Mouse (Mus musculus): ENCODE measurements around the gene Tmc7. TPM values are rescaled to one million over a fixed set of nuclear protein-coding genes. Genes with fewer than 3 reads are reported as not detected.

Gene Tmc7
- total RNA-seq, 1 experiment: 2.9 TPM

DNA sequence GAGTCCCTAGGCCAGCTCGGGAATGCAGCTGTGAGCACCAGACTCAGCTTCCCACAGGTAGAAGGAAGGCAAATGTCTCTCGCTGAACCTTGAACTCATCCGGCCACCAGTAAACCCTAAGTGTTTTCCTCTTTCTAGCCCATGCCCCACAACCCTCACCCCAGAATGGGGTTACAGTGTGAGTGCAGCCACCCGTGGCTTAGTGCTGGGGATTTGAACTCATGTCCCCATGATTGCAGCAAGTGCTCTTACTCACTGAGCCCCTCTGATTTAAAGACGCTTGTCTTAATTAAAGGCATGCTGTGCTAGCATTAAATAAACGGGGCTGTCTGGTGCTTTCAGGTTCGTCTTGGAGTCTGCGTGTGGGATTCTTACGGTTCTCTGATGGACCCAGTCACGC lies 10.1 kb upstream of the Tmc7 start:
- TF ChIP-seq ZNF384 (IDR thresholded peaks at IDR 0.05; ENCODE audit: low read depth, low read length) (no peak), ZC3H11A (IDR thresholded peaks at IDR 0.05; ENCODE audit: borderline replicate concordance, low read depth, low read length) (no peak), MAFK (IDR thresholded peaks at IDR 0.05; ENCODE audit: insufficient read depth, low read depth, low read length) (no peak), CHD2 (IDR thresholded peaks at IDR 0.05; ENCODE audit: low read depth, low read length) (no peak), HCFC1 (IDR thresholded peaks at IDR 0.05; ENCODE audit: borderline replicate concordance, insufficient read depth, low read length) (no peak)
- H3K9ac ChIP-seq (ENCODE audit: insufficient read depth, low read depth, low read length, poor library complexity, severe bottlenecking): peak overlapping the region; percentile 17
- no peaks in the 10 kb centered on the region; the same call in 1 of the 2 replicates for H3K36me3 ChIP-seq (ENCODE audit: control insufficient read depth, insufficient read depth, low read length, poor library complexity, severe bottlenecking)
- DNase-seq (ENCODE audit: low read depth, low spot score): no peak
- no peaks in the 10 kb centered on the region for H3K9me3 ChIP-seq (ENCODE audit: control insufficient read depth, insufficient read depth, low read depth, low read length)
- H3K27ac ChIP-seq (ENCODE audit: insufficient read depth, low read depth, low read length, poor library complexity, severe bottlenecking): no peak overlapping the region
- peak overlapping the region; percentile 35 to 50 for H3K4me3 ChIP-seq (ENCODE audit: insufficient read depth in 1 of 2, low read depth in 1 of 2, low read length in 2 of 2, poor library complexity in 1 of 2, severe bottlenecking in 1 of 2)
- H3K4me1 ChIP-seq (ENCODE audit: control insufficient read depth in 2 of 2, insufficient read depth in 2 of 2, low read length in 2 of 2, poor library complexity in 1 of 2): peaks cover 19 to 26% of the 10 kb centered on the region in 2 experiments
- in situ Hi-C loops (cut with MboI; ENCODE audit: low sequenced_read_pairs in 2 of 2, unreplicated experiment in 2 of 2): loop anchor here (10.0 to 25.0 kb wide), 2 partner anchors 100 to 282 kb away; no protein-coding TSS in a partner anchor

DNA sequence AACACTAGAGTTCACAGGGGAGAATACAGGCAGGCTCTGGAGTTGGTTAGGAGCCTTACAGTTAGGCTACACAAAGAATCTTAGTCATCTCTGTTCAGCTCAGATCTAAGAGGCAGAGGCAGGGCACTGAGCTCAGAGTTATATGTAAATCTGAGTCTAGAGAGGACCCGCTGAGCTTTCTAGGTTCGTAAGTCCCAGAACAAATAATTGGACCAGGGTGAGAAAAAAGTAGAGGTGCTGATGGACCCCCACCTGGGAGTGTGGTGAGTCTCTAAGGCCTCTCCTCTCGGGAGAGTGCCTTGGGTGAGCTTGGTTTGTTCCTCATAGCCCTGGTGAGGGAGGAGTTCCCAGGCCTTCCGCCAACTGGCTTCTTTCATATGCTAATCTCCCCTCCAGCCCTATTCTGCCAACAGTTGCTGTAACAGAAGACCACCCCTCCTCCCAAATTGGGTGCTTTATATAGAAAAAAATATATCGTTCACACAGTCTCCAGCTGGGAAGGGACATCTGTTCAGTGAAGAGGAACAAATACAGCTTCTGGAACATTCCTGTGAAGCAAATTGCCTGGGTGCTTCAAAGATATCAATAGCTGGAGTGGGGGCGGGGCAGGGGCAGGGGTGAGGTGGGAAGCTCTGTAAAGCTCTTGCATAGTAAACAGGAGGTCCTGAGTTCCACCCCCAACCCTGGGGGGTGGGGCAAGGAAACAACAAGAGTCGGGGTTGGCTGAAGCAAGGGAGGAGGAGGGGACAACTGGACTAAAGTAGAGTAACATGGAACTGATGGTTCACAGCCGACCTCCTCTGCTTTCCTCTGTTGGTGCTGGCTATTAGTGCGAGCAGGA lies 9.3 kb upstream of the Tmc7 start:
- Histone ChIP-seq H3K9me3 (ENCODE audit: control insufficient read depth, insufficient read depth, low read depth, low read length) (no peaks in the 10 kb centered on the region), H3K4me1 (ENCODE audit: control insufficient read depth in 2 of 2, insufficient read depth in 2 of 2, low read length in 2 of 2, poor library complexity in 1 of 2) (peaks cover 19 to 26% of the 10 kb centered on the region in 2 experiments), H3K9ac (ENCODE audit: insufficient read depth, low read depth, low read length, poor library complexity, severe bottlenecking) (peak overlapping the region; percentile 17; the same call in 1 of the 2 replicates), H3K27ac (ENCODE audit: insufficient read depth, low read depth, low read length, poor library complexity, severe bottlenecking) (peak overlapping the region; percentile 73), H3K36me3 (ENCODE audit: control insufficient read depth, insufficient read depth, low read length, poor library complexity, severe bottlenecking) (no peaks in the 10 kb centered on the region; the same call in 1 of the 2 replicates), H3K4me3 (ENCODE audit: insufficient read depth in 1 of 2, low read depth in 1 of 2, low read length in 2 of 2, poor library complexity in 1 of 2, severe bottlenecking in 1 of 2) (peak overlapping the region; percentile 35 to 53)
- no peak for TF ChIP-seq HCFC1 (IDR thresholded peaks at IDR 0.05; ENCODE audit: borderline replicate concordance, insufficient read depth, low read length)
- TF ChIP-seq ZC3H11A (IDR thresholded peaks at IDR 0.05; ENCODE audit: borderline replicate concordance, low read depth, low read length): no peak
- TF ChIP-seq CHD2 (IDR thresholded peaks at IDR 0.05; ENCODE audit: low read depth, low read length): peak; percentile 64; the same call in 1 of the 2 replicates
- TF ChIP-seq MAFK (IDR thresholded peaks at IDR 0.05; ENCODE audit: insufficient read depth, low read depth, low read length): 0 out of 2 replicates have a peak, but pooled peaks have one; percentile 14
- 0 out of 2 replicates have a peak, but pooled peaks have one; percentile 56 for TF ChIP-seq ZNF384 (IDR thresholded peaks at IDR 0.05; ENCODE audit: low read depth, low read length)
- in situ Hi-C loops (cut with MboI; ENCODE audit: low sequenced_read_pairs in 2 of 2, unreplicated experiment in 2 of 2): loop anchor here (10.0 to 25.0 kb wide), 2 partner anchors 101 to 281 kb away; no protein-coding TSS in a partner anchor
- peak; percentile 98 for DNase-seq (ENCODE audit: low read depth, low spot score)

DNA sequence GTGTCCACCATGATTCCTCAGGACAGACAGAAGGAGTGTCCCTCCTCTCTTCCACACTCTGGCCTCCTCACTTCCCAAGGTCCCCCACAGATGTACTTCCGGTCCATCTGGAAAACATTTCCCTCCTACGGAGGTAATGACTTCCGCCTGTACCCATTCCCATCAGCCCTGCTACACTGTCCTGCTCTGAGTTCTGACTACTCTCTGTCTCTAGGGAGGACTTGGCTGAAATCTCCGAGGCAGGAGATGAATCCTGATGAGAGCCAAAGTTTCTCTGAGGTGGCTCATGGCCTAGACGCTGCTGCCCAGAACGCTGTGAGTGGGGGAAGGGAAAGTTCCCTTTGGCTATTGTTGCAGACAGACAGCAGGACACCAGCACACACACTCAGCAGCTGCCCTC lies 7.6 kb upstream of the Tmc7 start:
- peaks cover 19 to 22% of the 10 kb centered on the region in 2 experiments for H3K4me1 ChIP-seq (ENCODE audit: control insufficient read depth in 2 of 2, insufficient read depth in 2 of 2, low read length in 2 of 2, poor library complexity in 1 of 2)
- H3K4me3 ChIP-seq (ENCODE audit: insufficient read depth in 1 of 2, low read depth in 1 of 2, low read length in 2 of 2, poor library complexity in 1 of 2, severe bottlenecking in 1 of 2): peak overlapping the region in 1 of 2 experiments; percentile 35; a peak in 3 of 4 replicates
- no peak for DNase-seq (ENCODE audit: low read depth, low spot score)
- TF ChIP-seq ZC3H11A (IDR thresholded peaks at IDR 0.05; ENCODE audit: borderline replicate concordance, low read depth, low read length) (no peak), MAFK (IDR thresholded peaks at IDR 0.05; ENCODE audit: insufficient read depth, low read depth, low read length) (no peak), HCFC1 (IDR thresholded peaks at IDR 0.05; ENCODE audit: borderline replicate concordance, insufficient read depth, low read length) (peak; percentile 38; the same call in 1 of the 2 replicates)
- in situ Hi-C loops (cut with MboI; ENCODE audit: low sequenced_read_pairs in 2 of 2, unreplicated experiment in 2 of 2): loop anchor here (10.0 to 25.0 kb wide), 2 partner anchors 103 to 280 kb away; no protein-coding TSS in a partner anchor
- H3K9ac ChIP-seq (ENCODE audit: insufficient read depth, low read depth, low read length, poor library complexity, severe bottlenecking): no peak overlapping the region
- H3K27ac ChIP-seq (ENCODE audit: insufficient read depth, low read depth, low read length, poor library complexity, severe bottlenecking): no peak overlapping the region
- no peaks in the 10 kb centered on the region; the same call in 1 of the 2 replicates for H3K36me3 ChIP-seq (ENCODE audit: control insufficient read depth, insufficient read depth, low read length, poor library complexity, severe bottlenecking)
- no peaks in the 10 kb centered on the region for H3K9me3 ChIP-seq (ENCODE audit: control insufficient read depth, insufficient read depth, low read depth, low read length)

DNA sequence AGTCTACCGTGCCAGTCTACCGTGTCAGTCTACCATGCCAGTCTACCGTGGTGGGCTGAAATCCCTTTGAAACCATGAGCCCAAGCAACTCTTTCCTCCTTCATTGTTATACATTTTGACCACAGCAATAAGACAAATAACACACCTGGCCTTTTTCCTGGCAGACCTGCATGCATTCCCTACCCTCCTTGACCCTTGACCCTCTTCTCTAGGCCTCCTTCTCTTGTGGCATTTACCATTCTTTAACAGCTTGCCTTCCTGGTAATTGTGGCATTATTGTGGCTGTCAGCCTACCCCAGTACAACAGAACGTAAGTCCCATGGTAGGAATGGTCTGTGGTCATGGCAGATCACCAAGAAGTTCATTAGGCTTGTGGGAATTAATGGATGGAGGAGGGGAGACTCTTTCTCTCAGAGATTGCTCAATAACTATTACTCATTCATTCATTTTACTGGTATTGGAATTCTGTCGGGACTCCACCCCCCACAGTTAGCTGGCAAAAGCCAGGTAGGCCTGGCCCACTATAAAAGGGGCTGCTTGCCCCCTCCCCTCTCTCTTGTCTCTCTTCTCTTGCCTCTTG lies 6.3 kb upstream of the Tmc7 start:
- TF ChIP-seq ZNF384 (IDR thresholded peaks at IDR 0.05; ENCODE audit: low read depth, low read length): no peak
- no peak for TF ChIP-seq CHD2 (IDR thresholded peaks at IDR 0.05; ENCODE audit: low read depth, low read length)
- no peak for TF ChIP-seq HCFC1 (IDR thresholded peaks at IDR 0.05; ENCODE audit: borderline replicate concordance, insufficient read depth, low read length)
- no peak for TF ChIP-seq MAFK (IDR thresholded peaks at IDR 0.05; ENCODE audit: insufficient read depth, low read depth, low read length)
- no peak for TF ChIP-seq ZC3H11A (IDR thresholded peaks at IDR 0.05; ENCODE audit: borderline replicate concordance, low read depth, low read length)
- DNase-seq (ENCODE audit: low read depth, low spot score): no peak
- Histone ChIP-seq H3K36me3 (ENCODE audit: control insufficient read depth, insufficient read depth, low read length, poor library complexity, severe bottlenecking) (no peaks in the 10 kb centered on the region), H3K9me3 (ENCODE audit: control insufficient read depth, insufficient read depth, low read depth, low read length) (no peaks in the 10 kb centered on the region), H3K4me1 (ENCODE audit: control insufficient read depth in 2 of 2, insufficient read depth in 2 of 2, low read length in 2 of 2, poor library complexity in 1 of 2) (peaks cover 15 to 19% of the 10 kb centered on the region in 2 experiments; a peak in 3 of 4 replicates), H3K4me3 (ENCODE audit: insufficient read depth in 1 of 2, low read depth in 1 of 2, low read length in 2 of 2, poor library complexity in 1 of 2, severe bottlenecking in 1 of 2) (no peak overlapping the region), H3K27ac (ENCODE audit: insufficient read depth, low read depth, low read length, poor library complexity, severe bottlenecking) (no peak overlapping the region), H3K9ac (ENCODE audit: insufficient read depth, low read depth, low read length, poor library complexity, severe bottlenecking) (no peak overlapping the region)
- in situ Hi-C loops (cut with MboI; ENCODE audit: low sequenced_read_pairs in 2 of 2, unreplicated experiment in 2 of 2): loop anchor here (10.0 to 25.0 kb wide), 2 partner anchors 104 to 279 kb away; no protein-coding TSS in a partner anchor
